Mouse (Mus musculus): ENCODE data around the gene Rdh1.

GRCm38 (mm10) chr10:127745886-127746285 lies 13.6 kb upstream of the Rdh1 start:
- TF ChIP-seq EP300 (optimal IDR thresholded peaks at IDR 0.05) = no peak
- TF ChIP-seq CTCF (IDR thresholded peaks at IDR 0.05; ENCODE audit: low read depth) = no peak
